Mouse (Mus musculus) myocyte (in vitro differentiated cells): Measurements from ENCODE around the gene Sppl2c. TPM values are rescaled to one million over a fixed set of nuclear protein-coding genes. Genes with fewer than 3 reads are reported as not detected.

Experiments used
- H3K27me3 ChIP-seq: one replicate; pipeline ENCODE4 v1.6.1; 2011; ENCODE audit not compliant: control insufficient read depth, insufficient read depth, insufficient read length
- H3K36me3 ChIP-seq: one replicate; pipeline ENCODE4 v1.6.1; 2011; ENCODE audit not compliant: control insufficient read depth, insufficient read depth
- H3K4me2 ChIP-seq: one replicate; pipeline ENCODE4 v1.6.1; 2011; ENCODE audit warnings: low read depth, control low read depth
- H3K4me3 ChIP-seq: one replicate; pipeline ENCODE4 v1.5.1; 2011; ENCODE audit warnings: mild to moderate bottlenecking, control low read depth, moderate library complexity
- H3K79me2 ChIP-seq: one replicate; pipeline ENCODE4 v1.6.1; 2011; ENCODE audit not compliant: control insufficient read depth, insufficient read depth
- H3ac ChIP-seq: one replicate; pipeline ENCODE4 v1.6.1; 2011; ENCODE audit not compliant: control insufficient read depth, insufficient read length
- CEBPB ChIP-seq: IDR thresholded peaks from 2 replicates; pipeline ENCODE4 v1.6.1; 2011; ENCODE audit warnings: mild to moderate bottlenecking, moderate library complexity; ENCODE audit not compliant: poor library complexity, insufficient read depth, severe bottlenecking
- E2F4 ChIP-seq: IDR thresholded peaks from one replicate; pipeline ENCODE4 v1.6.1; 2011; ENCODE audit warnings: mild to moderate bottlenecking, control low read depth, moderate library complexity; ENCODE audit not compliant: insufficient read depth
- MAX ChIP-seq: IDR thresholded peaks from one replicate; pipeline ENCODE4 v1.6.1; 2011; ENCODE audit warnings: low read depth, mild to moderate bottlenecking, control low read depth
- MYOD1 ChIP-seq, 3 experiments: IDR thresholded peaks; one replicate each; pipeline ENCODE4 v1.6.1; 2011; ENCODE audit warnings: control low read depth in 2 of 3, low read depth in 2 of 3, mild to moderate bottlenecking in 2 of 3, moderate library complexity in 1 of 3; ENCODE audit not compliant: insufficient read length in 2 of 3, control insufficient read depth in 1 of 3
- MYOG ChIP-seq, 3 experiments: IDR thresholded peaks; one replicate each; pipeline ENCODE4 v1.6.1; 2011; ENCODE audit warnings: control low read depth in 2 of 3, low read depth in 2 of 3, mild to moderate bottlenecking in 2 of 3; ENCODE audit not compliant: insufficient read length in 2 of 3, control insufficient read depth in 1 of 3, insufficient read depth in 1 of 3
- POLR2A ChIP-seq: IDR thresholded peaks from one replicate; pipeline ENCODE4 v1.6.1; 2011; ENCODE audit warnings: low read depth, mild to moderate bottlenecking, control low read depth, moderate library complexity; ENCODE audit not compliant: insufficient read length
- POLR2AphosphoS2 ChIP-seq: IDR thresholded peaks from one replicate; pipeline ENCODE4 v1.6.1; 2011; ENCODE audit warnings: low read depth, control low read depth; ENCODE audit not compliant: insufficient read length
- REST ChIP-seq: IDR thresholded peaks from one replicate; pipeline ENCODE4 v1.6.1; 2011; ENCODE audit warnings: mild to moderate bottlenecking, control low read depth, moderate library complexity; ENCODE audit not compliant: insufficient read depth, insufficient read length
- SRF ChIP-seq: IDR thresholded peaks from one replicate; pipeline ENCODE4 v1.6.1; 2011; ENCODE audit warnings: low read depth; ENCODE audit not compliant: control insufficient read depth, insufficient read length
- TCF12 ChIP-seq: IDR thresholded peaks from one replicate; pipeline ENCODE4 v1.6.1; 2011; ENCODE audit warnings: mild to moderate bottlenecking, control low read depth; ENCODE audit not compliant: poor library complexity, insufficient read depth, severe bottlenecking
- TCF3 ChIP-seq: IDR thresholded peaks from one replicate; pipeline ENCODE4 v1.6.1; 2011; ENCODE audit warnings: low read depth, control low read depth; ENCODE audit not compliant: insufficient read length
- USF1 ChIP-seq: IDR thresholded peaks from one replicate; pipeline ENCODE4 v1.6.1; 2011; ENCODE audit warnings: low read depth, mild to moderate bottlenecking, control low read depth, moderate library complexity
- polyA plus RNA-seq: library from polyadenylated mRNA; unstranded; fragments of >200 nt; fragmentation: generic; extraction: Trizol; gene quantifications from one replicate; pipeline ENCODE4 v1.2.1, GENCODE M21; 2012; ENCODE audit warnings: missing spikeins

Gene Sppl2c
- polyA plus RNA-seq, 1 experiment = not detected

- TF ChIP-seq MYOG (IDR thresholded peaks at IDR 0.05; ENCODE audit: control insufficient read depth in 1 of 3, insufficient read depth in 1 of 3, insufficient read length in 2 of 3, low read depth in 2 of 3) = no peak
- no peak for TF ChIP-seq TCF12
- no peak for TF ChIP-seq MAX
- no peak for TF ChIP-seq TCF3
- no peak for TF ChIP-seq POLR2A
- no peak for TF ChIP-seq SRF
- no peak for TF ChIP-seq REST
- TF ChIP-seq MYOD1 (IDR thresholded peaks at IDR 0.05; ENCODE audit: control insufficient read depth in 1 of 3, insufficient read length in 2 of 3, low read depth in 2 of 3) = no peak
- TF ChIP-seq CEBPB = no peak
- no peak for TF ChIP-seq E2F4
Measured at GRCm38 (mm10) chr11:104187766-104188165, 1.6 kb downstream of the Sppl2c start.

DNA sequence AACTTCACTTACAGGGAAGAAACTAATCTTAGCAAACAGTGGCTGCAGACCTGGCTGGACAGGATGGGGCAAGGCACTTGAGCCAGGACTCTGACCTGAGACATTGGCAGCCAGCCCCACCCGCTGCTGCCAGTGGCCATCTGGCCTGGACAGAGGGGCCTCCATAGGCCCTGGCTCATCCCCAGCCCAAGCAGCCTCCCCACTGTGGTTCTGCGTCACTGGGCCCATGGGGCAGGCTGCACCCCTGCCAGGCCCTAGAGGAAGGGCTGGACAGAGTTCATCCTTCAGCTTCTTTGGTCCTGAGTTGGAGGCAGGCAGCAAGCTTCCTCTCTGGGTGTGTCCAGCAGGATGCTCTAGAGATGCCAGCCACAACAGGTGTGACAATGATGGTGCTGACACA lies 3.9 kb downstream of the Sppl2c start:
- Histone ChIP-seq H3K27me3 (no peaks in the 10 kb centered on the region), H3K79me2 (no peaks in the 10 kb centered on the region), H3K4me2 (no peak overlapping the region), H3K4me3 (no peak overlapping the region), H3ac (no peak overlapping the region), H3K36me3 (no peaks in the 10 kb centered on the region)
- TF ChIP-seq POLR2AphosphoS2 (no peak), CEBPB (no peak), E2F4 (no peak), MYOG (IDR thresholded peaks at IDR 0.05; ENCODE audit: control insufficient read depth in 1 of 3, insufficient read depth in 1 of 3, insufficient read length in 2 of 3, low read depth in 2 of 3) (no peak), TCF12 (no peak), MYOD1 (IDR thresholded peaks at IDR 0.05; ENCODE audit: control insufficient read depth in 1 of 3, insufficient read length in 2 of 3, low read depth in 2 of 3) (no peak)

More at GRCm38 (mm10) chr11:104187766-104188165, 1.6 kb downstream of the Sppl2c start:
- Histone ChIP-seq H3K27me3 (no peaks in the 10 kb centered on the region), H3K4me2 (no peak overlapping the region), H3K36me3 (no peaks in the 10 kb centered on the region), H3K79me2 (no peaks in the 10 kb centered on the region), H3ac (no peak overlapping the region), H3K4me3 (no peak overlapping the region)

DNA sequence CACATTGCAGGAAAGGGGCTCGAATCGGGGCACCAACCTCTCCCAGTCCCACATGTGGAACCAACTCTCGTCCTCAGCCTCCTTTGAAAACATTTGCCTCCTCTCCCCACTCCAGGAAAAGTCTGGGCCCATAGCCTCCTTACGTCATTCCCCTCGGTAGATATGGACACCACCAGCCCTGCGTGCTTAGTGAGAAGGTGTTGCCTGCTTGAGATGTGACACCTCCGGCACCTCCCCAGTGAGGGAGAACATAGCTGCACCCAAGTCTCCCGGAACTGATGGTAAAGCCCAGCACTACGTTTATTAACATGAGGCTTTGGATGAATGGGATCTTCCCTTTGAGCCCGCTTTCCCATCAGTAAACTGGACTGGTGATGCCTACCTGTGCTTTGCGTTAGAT lies 9.3 kb downstream of the Sppl2c start:
- Histone ChIP-seq H3K4me2 (no peak overlapping the region), H3K4me3 (no peak overlapping the region), H3K36me3 (no peaks in the 10 kb centered on the region), H3K79me2 (no peaks in the 10 kb centered on the region), H3K27me3 (peaks cover 6% of the 10 kb centered on the region), H3ac (no peak overlapping the region)
- TF ChIP-seq POLR2A (no peak), REST (no peak), MYOD1 (IDR thresholded peaks at IDR 0.05; ENCODE audit: control insufficient read depth in 1 of 3, insufficient read length in 2 of 3, low read depth in 2 of 3) (no peak), SRF (no peak), E2F4 (no peak), MAX (no peak), POLR2AphosphoS2 (no peak), USF1 (no peak), TCF3 (no peak), MYOG (IDR thresholded peaks at IDR 0.05; ENCODE audit: control insufficient read depth in 1 of 3, insufficient read depth in 1 of 3, insufficient read length in 2 of 3, low read depth in 2 of 3) (no peak), TCF12 (no peak), CEBPB (no peak)

DNA sequence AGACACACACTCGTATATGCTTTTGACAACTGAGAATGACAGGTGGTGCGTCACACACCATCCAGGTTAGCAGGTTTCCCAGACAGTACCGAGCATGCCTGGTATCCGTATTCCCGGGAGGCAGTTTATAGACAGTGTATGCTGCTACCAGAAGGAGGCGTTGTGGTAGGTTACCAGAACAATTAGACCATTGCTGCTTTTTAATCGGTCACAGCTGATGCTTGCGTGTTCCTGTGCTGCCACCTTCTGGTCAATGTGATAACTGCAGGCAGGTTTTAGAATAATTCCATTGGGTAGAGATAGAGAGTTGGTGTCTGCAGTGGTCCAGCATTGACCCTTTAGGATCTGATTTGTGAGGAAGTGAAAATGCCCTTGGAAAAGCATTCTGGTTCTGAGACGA lies 9.7 kb downstream of the Sppl2c start:
- Histone ChIP-seq H3K4me2 (no peak overlapping the region), H3K4me3 (no peak overlapping the region), H3K27me3 (peaks cover 6% of the 10 kb centered on the region), H3ac (no peak overlapping the region), H3K36me3 (no peaks in the 10 kb centered on the region), H3K79me2 (no peaks in the 10 kb centered on the region)
- TF ChIP-seq MYOG (IDR thresholded peaks at IDR 0.05; ENCODE audit: control insufficient read depth in 1 of 3, insufficient read depth in 1 of 3, insufficient read length in 2 of 3, low read depth in 2 of 3) (no peak), POLR2AphosphoS2 (no peak), TCF3 (no peak), E2F4 (no peak), USF1 (no peak)

- Histone ChIP-seq H3K4me2 (no peak overlapping the region), H3K79me2 (no peaks in the 10 kb centered on the region), H3K27me3 (peaks cover 6% of the 10 kb centered on the region), H3K4me3 (no peak overlapping the region), H3ac (no peak overlapping the region), H3K36me3 (no peaks in the 10 kb centered on the region)
- TF ChIP-seq POLR2A (no peak), CEBPB (no peak), USF1 (no peak), E2F4 (no peak), REST (peak; percentile 78), MYOG (IDR thresholded peaks at IDR 0.05; ENCODE audit: control insufficient read depth in 1 of 3, insufficient read depth in 1 of 3, insufficient read length in 2 of 3, low read depth in 2 of 3) (no peak)
Measured at GRCm38 (mm10) chr11:104197861-104198260, 11.7 kb downstream of the Sppl2c start.
